Comparison of ENCODE assay signal across 14 mouse cellular contexts in genomic region chr13:43766786-43767680, GRCm38 (mm10). TPM values are rescaled to one million over a fixed set of nuclear protein-coding genes. Genes with fewer than 3 reads are reported as not detected.
DNase-seq lines count a peak whose midpoint lies in the region; ATAC-seq and TF ChIP-seq lines count a peak whose summit lies in the region.
"Had no signal": no experiment of that assay in that cellular context is flagged by ENCODE, and none has a peak within 500 bp of the region (broad histone marks: within the 10 kb centered on the region; RNA-seq: fewer than 3 reads in every experiment).

No protein-coding gene starts in this region.

- WGBS in kidney, embryonic 15.5 days: 73% methylated on average over 7 of the region's 7 CpGs
- 77% methylated on average over 7 of the region's 7 CpGs for WGBS in bone marrow, adult 2 months
- WGBS in forebrain, postnatal 0 days: 43% methylated on average over 7 of the region's 7 CpGs
- 79% methylated on average over 7 of the region's 7 CpGs for WGBS in macrophage (ENCODE audit: missing documents)

- no peak overlapping the region for H3K27ac ChIP-seq in kidney, embryonic 15.5 days
- H3K27ac ChIP-seq in bone marrow, adult 2 months (ENCODE audit: control insufficient read depth, insufficient read depth, low read depth, low read length, poor library complexity): peak overlapping the region; percentile 11; the same call in 1 of the 2 replicates
- H3K27ac ChIP-seq in forebrain, postnatal 0 days (ENCODE audit: low read depth, low read length): no peak overlapping the region
- H3K27ac ChIP-seq in macrophage: peak overlapping the region; percentile 75

- DNase-seq in kidney, adult 11 months: no peak
- DNase-seq in forebrain, postnatal 0 days: no peak
- no peak for DNase-seq in T-cell, adult 2 months (ENCODE audit: low spot score)
- DNase-seq in layer of hippocampus, adult 8-10 months (ENCODE audit: low spot score in 2 of 2): no peak
- no peak for DNase-seq in layer of hippocampus, adult 9-11 months
- DNase-seq: cerebellum, adult 9-11 months; gastrocnemius, postnatal 14 days; heart, postnatal 10 days; kidney, postnatal 14 days; lung, embryonic 14.5 days had no signal

- peaks cover 11% of the 10 kb centered on the region for H3K4me1 ChIP-seq in kidney, embryonic 15.5 days
- H3K4me1 ChIP-seq in bone marrow, adult 2 months (ENCODE audit: control insufficient read depth, insufficient read depth, low read length): peaks cover 1% of the 10 kb centered on the region
- H3K4me1 ChIP-seq in forebrain, postnatal 0 days (ENCODE audit: insufficient read depth): no peaks in the 10 kb centered on the region

- ATAC-seq in kidney, embryonic 15.5 days (replicated peaks; ENCODE audit: low FRiP score): 0 out of 2 replicates have a peak, but pooled peaks have one; percentile 33
- peak; percentile 61 for ATAC-seq in forebrain, postnatal 0 days

- no peaks in the 10 kb centered on the region for H3K9me3 ChIP-seq in kidney, embryonic 15.5 days (replicated peaks)
- H3K9me3 ChIP-seq in forebrain, postnatal 0 days (ENCODE audit: low read length): no peaks in the 10 kb centered on the region

- no peaks in the 10 kb centered on the region for H3K27me3 ChIP-seq in kidney, embryonic 15.5 days
- no peaks in the 10 kb centered on the region for H3K27me3 ChIP-seq in forebrain, postnatal 0 days (ENCODE audit: insufficient read depth, low read length)

- no peak overlapping the region for H3K4me2 ChIP-seq in kidney, embryonic 15.5 days
- no peak overlapping the region for H3K4me2 ChIP-seq in forebrain, postnatal 0 days (ENCODE audit: low read depth)
- H3K4me2 ChIP-seq: lung, embryonic 14.5 days had no signal

- no peak overlapping the region for H3K9ac ChIP-seq in kidney, embryonic 15.5 days
- no peak overlapping the region for H3K9ac ChIP-seq in forebrain, postnatal 0 days
- H3K9ac ChIP-seq: lung, embryonic 14.5 days had no signal

- no peak for TF ChIP-seq POLR2A in bone marrow, adult 2 months (IDR thresholded peaks at IDR 0.05; ENCODE audit: borderline replicate concordance, control insufficient read depth, low read depth, low read length)

- TF ChIP-seq CTCF in bone marrow, adult 2 months (IDR thresholded peaks at IDR 0.05; ENCODE audit: control insufficient read depth, insufficient read depth, low read length): no peak
- no peak for TF ChIP-seq CTCF in forebrain, postnatal 0 days (IDR thresholded peaks at IDR 0.05; ENCODE audit: low read depth)

- no peaks in the 10 kb centered on the region for H3K79me2 ChIP-seq in macrophage (ENCODE audit: inconsistent target)

- no peak overlapping the region for H3K4me3 ChIP-seq in kidney, embryonic 15.5 days (replicated peaks)
- H3K4me3 ChIP-seq in bone marrow, adult 2 months (replicated peaks; ENCODE audit: control insufficient read depth, low read depth, low read length): no peak overlapping the region
- H3K4me3 ChIP-seq in forebrain, postnatal 0 days (ENCODE audit: low read depth, low read length): no peak overlapping the region
- H3K4me3 ChIP-seq in macrophage (ENCODE audit: inconsistent target): no peak overlapping the region
- H3K4me3 ChIP-seq: erythroblast, embryonic 14.5 days had no signal

- no peaks in the 10 kb centered on the region for H3K36me3 ChIP-seq in kidney, embryonic 15.5 days
- H3K36me3 ChIP-seq in forebrain, postnatal 0 days (ENCODE audit: insufficient read depth): no peaks in the 10 kb centered on the region
- no peaks in the 10 kb centered on the region for H3K36me3 ChIP-seq in macrophage (ENCODE audit: inconsistent target)

RNA-seq across cellular contexts. Expression of gene Cd83, which starts 17.5 kb away (rescaled TPM):
- polyA plus RNA-seq in kidney, embryonic 15.5 days (2015; fragmentation: Nextera tagmentation; extraction: Ambion mirVana): 29.4 and 32.4 TPM in 2 replicates
- 3.3 and 5.8 TPM in 2 replicates for polyA plus RNA-seq in bone marrow, adult 2 months (2011; ENCODE audit: insufficient read depth, insufficient read length, low replicate concordance, missing spikeins)
- 19.5 and 22.7 TPM in 2 replicates for total RNA-seq in forebrain, postnatal 0 days (2014; rRNA removed)
- 14.8 and 21.0 TPM in 2 replicates for polyA plus RNA-seq in forebrain, postnatal 0 days (2015; fragmentation: Nextera tagmentation; extraction: Ambion mirVana)
- total RNA-seq in macrophage (2018; cell fraction: chromatin; rRNA removed): 1,000 to 10,000 TPM in 3 of 26 experiments, 100 to 1,000 TPM in 15, 10 to 100 TPM in 8; 14.6 to 1,708 (median 282) TPM
- 1,000 to 10,000 TPM in 4 of 26 experiments, 100 to 1,000 TPM in 17, 10 to 100 TPM in 5; 28.5 to 1,686 (median 284) TPM for total RNA-seq in macrophage (2018; cell fraction: cytosol; rRNA removed)
- 1,000 to 10,000 TPM in 8 of 26 experiments, 100 to 1,000 TPM in 13, 10 to 100 TPM in 5; 23.7 to 2,349 (median 542) TPM for total RNA-seq in macrophage (2018; cell fraction: nucleus; rRNA removed)
- polyA plus RNA-seq in macrophage (2018): 31.7 to 178 TPM (median 91.1 TPM) in 3 replicates
- total RNA-seq in layer of hippocampus, adult 8-10 months (2022): 10 to 100 TPM in 2 of 4 experiments, 1 to 10 TPM in 2; 7.6 to 21.2 (median 13.4) TPM
- polyA plus RNA-seq: erythroblast, embryonic 14.5 days had no signal

Comparison
In these comparisons a context has a peak if more than half of its experiments do, and no peak if none do; other contexts are left out.
1. H3K27ac ChIP-seq: peak in bone marrow, adult 2 months (single experiment) and macrophage (single experiment); none in kidney, embryonic 15.5 days (single experiment) and forebrain, postnatal 0 days (single experiment).